Mouse (Mus musculus) spleen, postnatal 14 days (tissue): ENCODE results near the gene Cabp1.

ENCODE experiments used
- DNase-seq, 2 experiments: peaks; one replicate each; pipeline ENCODE4 v3.0.0; 2021 to 2022; ENCODE audit warnings: low spot score in 2 of 2

The Cabp1 gene

DNA sequence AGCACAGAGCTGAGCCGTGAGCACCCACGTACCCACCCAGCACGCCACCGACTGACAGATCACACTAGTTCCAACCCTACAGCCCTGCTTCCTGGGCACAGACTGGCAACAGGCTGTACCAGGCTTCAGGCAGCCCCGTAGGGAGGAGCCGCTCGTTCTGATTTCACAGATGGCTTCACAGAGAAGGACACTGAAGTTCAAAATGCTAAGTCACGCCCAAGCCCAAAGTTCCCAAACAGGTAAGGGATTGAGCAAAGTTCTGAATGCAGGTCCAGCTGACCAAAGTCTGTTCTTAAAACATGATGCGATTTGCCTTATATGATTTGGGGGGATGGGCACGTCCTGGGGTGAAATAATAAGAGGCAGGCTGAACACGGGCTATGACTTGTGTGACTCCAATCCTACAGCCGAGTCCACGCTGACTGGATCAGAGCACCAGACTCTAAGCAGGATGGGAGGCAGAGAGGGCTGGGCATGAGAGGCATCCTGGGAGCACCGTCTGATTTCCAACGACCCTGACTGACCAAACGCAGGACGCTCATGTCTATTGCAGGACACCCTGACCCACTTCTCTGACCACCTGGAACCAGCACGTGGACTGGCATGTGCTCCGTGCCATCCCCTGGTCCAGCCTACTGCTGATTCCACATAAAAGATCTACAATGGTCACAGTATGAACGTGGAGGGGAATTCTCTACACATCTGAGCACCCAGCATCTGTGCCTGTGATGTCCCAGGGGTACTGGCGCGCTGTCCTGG lies 66.6 kb downstream of the Cabp1 start:
- DNase-seq, result no peak

DNA sequence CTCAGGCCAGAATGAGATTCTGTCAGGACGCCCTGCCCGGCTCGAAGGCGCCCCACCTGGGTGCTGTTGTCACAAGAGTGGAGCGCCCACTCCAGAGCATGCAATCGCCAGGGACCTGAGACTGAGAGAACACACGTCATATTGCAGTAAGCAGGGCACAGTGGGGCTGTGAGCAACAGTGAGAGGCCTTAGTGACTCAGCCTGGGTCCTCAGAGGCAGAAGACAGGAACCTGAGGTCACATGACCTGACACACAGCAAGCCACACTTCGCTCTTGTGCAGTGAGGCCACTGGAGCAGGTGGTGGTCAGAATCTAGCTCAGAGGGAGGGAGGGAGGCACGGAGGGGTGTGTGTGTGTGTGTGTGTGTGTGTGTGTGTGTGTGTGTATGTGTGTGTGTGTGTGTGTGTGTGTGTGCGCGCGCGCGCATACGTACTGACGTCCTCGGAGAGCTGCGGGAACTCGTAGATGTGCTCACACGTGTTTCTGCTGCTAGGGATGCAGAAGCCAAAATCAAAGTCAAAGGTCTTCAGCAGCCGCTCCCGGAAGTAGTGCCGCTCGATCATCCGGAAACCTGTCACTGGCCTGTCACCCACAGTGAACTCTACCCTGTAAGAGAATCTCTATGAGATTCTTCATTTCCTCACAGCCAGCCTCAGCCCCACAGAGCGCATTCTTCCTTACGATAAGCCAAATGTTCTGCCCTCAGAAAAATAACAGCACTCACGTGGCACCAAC lies 67.4 kb downstream of the Cabp1 start:
- no peak for DNase-seq

DNA sequence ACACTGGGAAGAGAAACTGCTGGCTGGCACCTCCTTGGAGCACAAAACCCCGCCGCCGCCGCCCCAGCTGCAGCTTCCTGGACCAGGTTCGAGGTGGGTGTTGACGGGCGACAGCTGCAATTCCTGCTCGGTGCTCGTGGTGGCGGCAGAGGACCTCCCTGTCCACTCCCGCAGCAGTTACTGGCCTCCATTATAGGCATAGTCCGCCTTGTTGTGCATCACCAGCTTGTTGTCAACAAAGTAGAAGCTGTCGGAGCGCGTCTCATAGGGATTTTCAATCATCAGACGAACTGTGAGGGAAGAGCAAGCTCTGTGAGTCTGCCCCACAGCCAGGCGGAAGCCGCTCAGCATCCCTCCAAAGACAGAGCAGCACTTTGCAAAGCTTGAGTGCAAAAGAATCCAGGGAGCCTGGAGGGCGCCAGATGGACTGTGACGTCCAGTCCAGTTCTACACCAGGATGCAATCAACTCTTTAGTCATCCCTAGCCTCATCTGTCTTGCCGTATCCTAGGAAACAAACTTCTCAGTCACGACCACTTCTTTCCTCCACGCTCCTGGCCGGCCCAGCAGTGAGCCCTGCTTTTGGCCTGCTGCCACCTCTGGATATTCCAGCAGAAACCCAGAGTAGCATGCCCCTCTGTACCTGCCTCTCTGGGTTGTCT lies 68.8 kb downstream of the Cabp1 start:
- DNase-seq, result peak; percentile 72 to 78

GRCm38 (mm10) chr5:115124690-115125089 lies 69.5 kb downstream of the Cabp1 start:
- no peak for DNase-seq

DNA sequence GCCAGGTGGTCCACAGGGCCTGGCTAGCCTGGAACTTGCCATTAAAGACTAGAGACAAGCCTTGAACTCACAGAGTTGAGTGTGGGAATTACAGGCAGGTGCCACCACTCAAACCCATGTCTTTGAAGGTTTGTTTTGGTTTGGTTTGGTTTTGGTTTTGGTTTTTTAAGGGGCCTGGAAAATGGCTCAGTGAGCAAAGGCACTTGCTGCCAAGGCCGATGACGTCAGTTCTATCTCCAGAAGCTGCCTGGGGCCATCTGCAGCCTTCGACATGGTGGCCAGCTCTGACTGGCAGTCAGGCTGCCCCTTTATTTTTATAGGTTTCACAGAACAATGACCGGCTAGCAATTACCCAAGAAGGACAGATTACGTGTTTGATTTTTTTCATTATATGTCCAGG lies 73.2 kb downstream of the Cabp1 start:
- no peak for DNase-seq

DNA sequence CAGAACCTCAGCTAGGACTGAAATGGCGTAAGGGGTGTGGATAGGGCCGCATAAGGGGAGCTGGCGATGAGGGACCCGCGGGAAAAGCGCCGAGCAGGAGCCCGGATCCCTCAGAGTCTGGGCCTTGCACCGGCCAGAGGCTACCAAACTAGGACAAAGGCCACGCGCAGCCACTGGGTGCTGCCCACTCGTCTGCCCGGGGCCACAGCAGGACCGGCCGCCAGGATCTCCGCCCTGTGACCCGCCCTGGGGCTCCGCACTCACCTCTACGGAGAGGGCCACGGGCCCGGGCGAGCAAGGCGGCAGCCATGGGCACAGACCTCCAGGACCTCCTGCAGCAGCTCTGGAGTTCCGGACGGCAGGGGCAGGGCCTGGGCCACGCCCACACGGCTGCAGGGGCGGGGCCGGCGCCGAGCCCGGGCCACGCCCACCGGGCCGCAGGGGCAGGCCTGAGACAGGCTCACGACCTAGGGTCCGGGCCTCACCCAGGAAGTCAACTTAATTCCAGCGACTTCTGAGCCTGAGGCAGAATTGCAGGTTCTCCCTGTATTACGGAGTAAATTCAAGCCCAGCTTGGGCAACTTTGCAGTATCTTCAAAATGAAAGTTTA lies 75.1 kb downstream of the Cabp1 start, which contains the start of gene Acads:
Gene Acads (minus strand): TSS at position 386 of the 610 bp plus-strand sequence.
- DNase-seq, result peak; percentile 79 to 85
